Mouse (Mus musculus): ENCODE results near the gene Kcmf1.

GRCm38 (mm10) chr6:72885268-72885667 lies 14.5 kb downstream of the Kcmf1 start:
- TF ChIP-seq CTCF (IDR thresholded peaks at IDR 0.05; ENCODE audit: insufficient read depth, low read length) (no peak), POLR2A (IDR thresholded peaks at IDR 0.05; ENCODE audit: borderline replicate concordance, extremely low read depth, low read depth, low read length) (no peak)

Data from lung, adult 2 months (tissue).